Mouse (Mus musculus): Measurements from ENCODE around the gene Scarf2.
A peak's percentile ranks its signal among the peaks of the same experiment; 100 is the strongest.

Gene Scarf2

GRCm38 (mm10) chr16:17799584-17799983 lies 2.5 kb downstream of the Scarf2 start:
- DNase-seq (ENCODE audit: low spot score), result no peak

GRCm38 (mm10) chr16:17801777-17802455 lies 4.8 kb downstream of the Scarf2 start:
- DNase-seq (ENCODE audit: low spot score), result no peak

- DNase-seq (ENCODE audit: low spot score), result no peak
Measured at GRCm38 (mm10) chr16:17802456-17802838, 5.4 kb downstream of the Scarf2 start.

GRCm38 (mm10) chr16:17802839-17803674 lies 6.0 kb downstream of the Scarf2 start:
- no peak for DNase-seq (ENCODE audit: low spot score)

GRCm38 (mm10) chr16:17803675-17804448 lies 6.8 kb downstream of the Scarf2 start:
- no peak for DNase-seq (ENCODE audit: low spot score)

- DNase-seq (ENCODE audit: low spot score), result no peak
Measured at GRCm38 (mm10) chr16:17804449-17804912, 7.4 kb downstream of the Scarf2 start.

- no peak for DNase-seq (ENCODE audit: low spot score)
Measured at GRCm38 (mm10) chr16:17804982-17805381, 7.9 kb downstream of the Scarf2 start.

GRCm38 (mm10) chr16:17806581-17807191 lies 9.6 kb downstream of the Scarf2 start:
- no peak for DNase-seq (ENCODE audit: low spot score)

- peak; percentile 67 for DNase-seq (ENCODE audit: low spot score)
Measured at GRCm38 (mm10) chr16:17807192-17808009, 10.3 kb downstream of the Scarf2 start.

- no peak for DNase-seq (ENCODE audit: low spot score)
Measured at GRCm38 (mm10) chr16:17809125-17809524, 12.0 kb downstream of the Scarf2 start.

- DNase-seq (ENCODE audit: low spot score), result peak; percentile 36
Measured at GRCm38 (mm10) chr16:17809711-17810110, 12.6 kb downstream of the Scarf2 start.

GRCm38 (mm10) chr16:17812120-17812519 lies 15.0 kb downstream of the Scarf2 start:
- no peak for DNase-seq (ENCODE audit: low spot score)

- DNase-seq (ENCODE audit: low spot score), result no peak
Measured at GRCm38 (mm10) chr16:17813173-17813572, 16.1 kb downstream of the Scarf2 start.

- no peak for DNase-seq (ENCODE audit: low spot score)
Measured at GRCm38 (mm10) chr16:17815411-17816402, 18.6 kb downstream of the Scarf2 start.

GRCm38 (mm10) chr16:17816528-17816927 lies 19.4 kb downstream of the Scarf2 start:
- no peak for DNase-seq (ENCODE audit: low spot score)

- no peak for DNase-seq (ENCODE audit: low spot score)
Measured at GRCm38 (mm10) chr16:17826500-17826899, 29.4 kb downstream of the Scarf2 start.

- no peak for DNase-seq (ENCODE audit: low spot score)
Measured at GRCm38 (mm10) chr16:17828229-17828628, 31.1 kb downstream of the Scarf2 start.

- DNase-seq (ENCODE audit: low spot score), result no peak
Measured at GRCm38 (mm10) chr16:17828867-17829266, 31.8 kb downstream of the Scarf2 start.

GRCm38 (mm10) chr16:17830385-17831178 lies 33.5 kb downstream of the Scarf2 start:
- no peak for DNase-seq (ENCODE audit: low spot score)
